Mouse (Mus musculus) heart, adult 2 months (tissue): ENCODE measurements around the gene Cacng3. TPM values are rescaled to one million over a fixed set of nuclear protein-coding genes. Genes with fewer than 3 reads are reported as not detected.

Experiments
- DNase-seq, 2 experiments: peaks; one replicate each; pipeline ENCODE4 v3.0.0; 2021
- H3K27ac ChIP-seq: fragments of 200-600 bp; 2 replicates; pipeline ENCODE4 v1.8.1; 2022
- H3K27me3 ChIP-seq: fragments of 200-500 bp; 2 replicates; pipeline ENCODE4 v1.6.1; 2012; ENCODE audit warnings: mild to moderate bottlenecking, low read length, inconsistent platforms, mixed read lengths; ENCODE audit not compliant: control insufficient read depth, insufficient read depth
- H3K36me3 ChIP-seq: fragments of 200-500 bp; 2 replicates; pipeline ENCODE4 v1.6.1; 2012; ENCODE audit warnings: low read length, inconsistent platforms; ENCODE audit not compliant: control insufficient read depth, insufficient read depth
- H3K4me1 ChIP-seq: fragments of 200-500 bp; 2 replicates; pipeline ENCODE4 v1.6.1; 2011; ENCODE audit warnings: low read length; ENCODE audit not compliant: control insufficient read depth, insufficient read depth
- H3K4me3 ChIP-seq: fragments of 200-600 bp; 2 replicates; pipeline ENCODE4 v1.8.1; 2022
- H3K79me2 ChIP-seq: fragments of 200-500 bp; replicated peaks from 2 replicates; pipeline ENCODE4 v1.6.1; 2012; ENCODE audit warnings: mild to moderate bottlenecking, inconsistent platforms, low read length, moderate library complexity, mixed read lengths; ENCODE audit not compliant: control insufficient read depth, insufficient read depth
- H3K9ac ChIP-seq: fragments of 200-500 bp; 2 replicates; pipeline ENCODE4 v1.6.1; 2012; ENCODE audit warnings: low read depth, mild to moderate bottlenecking, control low read depth, inconsistent platforms, low read length, mixed read lengths
- CTCF ChIP-seq: fragments of 200-600 bp; IDR thresholded peaks from 2 replicates; pipeline ENCODE4 v1.8.1; 2022; ENCODE audit warnings: antibody characterized with exemption, mild to moderate bottlenecking, moderate library complexity
- EP300 ChIP-seq: fragments of 200-500 bp; IDR thresholded peaks from 2 replicates; pipeline ENCODE4 v1.6.1; 2011; ENCODE audit warnings: low read depth, low read length, control low read depth; ENCODE audit not compliant: insufficient read depth
- POLR2A ChIP-seq: fragments of 200-500 bp; IDR thresholded peaks from 2 replicates; pipeline ENCODE4 v1.6.1; 2011; ENCODE audit warnings: mild to moderate bottlenecking, low read depth, low read length, control low read depth; ENCODE audit not compliant: insufficient read depth
- WGBS: fragments of 180-500 bp; shearing (Covaris S2); methylation state at CpG from one replicate; pipeline ENCODE4 v1.1.7; 2018; 5-methylcytosine and 5-hydroxymethylcytosine counted together
- intact Hi-C: fragments of 180-260 bp; cut with DNase I; formaldehyde crosslinking; loops from one replicate; pipeline ENCODE4 v1.15.1; 2025
- polyA plus RNA-seq: library from polyadenylated mRNA; depleted of rRNA; stranded (reverse); fragments of >200 nt; gene quantifications from 2 replicates; pipeline ENCODE4 v1.2.3, GENCODE M21; 2012
- total RNA-seq, 2 experiments: library from RNA; stranded (reverse); gene quantifications; 2 replicates each; pipeline ENCODE4 v1.2.3; 2021

Cacng3 gene
- total and polyA plus RNA-seq, 3 experiments = not detected

- no peak for DNase-seq
- Histone ChIP-seq H3K79me2 (no peaks in the 10 kb centered on the region), H3K9ac (no peak overlapping the region), H3K36me3 (no peaks in the 10 kb centered on the region), H3K4me1 (peaks cover 3% of the 10 kb centered on the region), H3K27ac (no peak overlapping the region), H3K27me3 (no peaks in the 10 kb centered on the region), H3K4me3 (no peak overlapping the region)
- intact Hi-C loops = no loop called here
- no peak for TF ChIP-seq POLR2A
- TF ChIP-seq EP300 = no peak
- no peak for TF ChIP-seq CTCF
- WGBS = 16% methylated on average over 5 of the region's 5 CpGs
Observed at GRCm38 (mm10) chr7:122723358-122723876, 53.1 kb downstream of the Cacng3 start.

- TF ChIP-seq POLR2A (no peak), EP300 (no peak), CTCF (no peak)
- H3K9ac ChIP-seq = no peak overlapping the region
- no peaks in the 10 kb centered on the region for H3K27me3 ChIP-seq
- H3K4me3 ChIP-seq = no peak overlapping the region
- intact Hi-C loops = no loop called here
- no peak for DNase-seq
- no peak overlapping the region for H3K27ac ChIP-seq
- no peaks in the 10 kb centered on the region for H3K79me2 ChIP-seq
- peaks cover 3% of the 10 kb centered on the region for H3K4me1 ChIP-seq
- WGBS = 83% methylated on average over 2 of the region's 2 CpGs
- no peaks in the 10 kb centered on the region for H3K36me3 ChIP-seq
Observed at GRCm38 (mm10) chr7:122726376-122726775, 56.1 kb downstream of the Cacng3 start.

GRCm38 (mm10) chr7:122728186-122728585 is 57.9 kb downstream of the Cacng3 start:
- H3K4me1 ChIP-seq = peaks cover 3% of the 10 kb centered on the region
- no peak overlapping the region for H3K4me3 ChIP-seq
- intact Hi-C loops = no loop called here
- H3K36me3 ChIP-seq = no peaks in the 10 kb centered on the region
- no peak overlapping the region for H3K27ac ChIP-seq
- H3K27me3 ChIP-seq = no peaks in the 10 kb centered on the region
- WGBS = 91% methylated on average over 8 of the region's 8 CpGs
- no peak for TF ChIP-seq POLR2A
- no peak for TF ChIP-seq CTCF
- TF ChIP-seq EP300 = no peak
- no peak for DNase-seq
- no peak overlapping the region for H3K9ac ChIP-seq
- no peaks in the 10 kb centered on the region for H3K79me2 ChIP-seq

GRCm38 (mm10) chr7:122728846-122729245 is 58.6 kb downstream of the Cacng3 start:
- Histone ChIP-seq H3K79me2 (no peaks in the 10 kb centered on the region), H3K9ac (no peak overlapping the region), H3K27ac (no peak overlapping the region), H3K4me3 (no peak overlapping the region), H3K36me3 (no peaks in the 10 kb centered on the region), H3K27me3 (no peaks in the 10 kb centered on the region), H3K4me1 (no peaks in the 10 kb centered on the region)
- TF ChIP-seq POLR2A = no peak
- no peak for TF ChIP-seq EP300
- no peak for TF ChIP-seq CTCF
- DNase-seq = no peak
- WGBS = 20% methylated on average over 7 of the region's 7 CpGs
- intact Hi-C loops = no loop called here

GRCm38 (mm10) chr7:122735323-122735722 is 65.0 kb downstream of the Cacng3 start:
- Histone ChIP-seq H3K79me2 (no peaks in the 10 kb centered on the region), H3K9ac (no peak overlapping the region), H3K27ac (no peak overlapping the region), H3K4me3 (no peak overlapping the region), H3K36me3 (no peaks in the 10 kb centered on the region), H3K27me3 (no peaks in the 10 kb centered on the region), H3K4me1 (no peaks in the 10 kb centered on the region)
- TF ChIP-seq POLR2A = no peak
- no peak for TF ChIP-seq CTCF
- no peak for TF ChIP-seq EP300
- 74% methylated on average over 11 of the region's 11 CpGs for WGBS
- intact Hi-C loops = no loop called here
- no peak for DNase-seq

GRCm38 (mm10) chr7:122738541-122738940 is 68.2 kb downstream of the Cacng3 start:
- no peak overlapping the region for H3K27ac ChIP-seq
- no peak for TF ChIP-seq CTCF
- no peak for TF ChIP-seq EP300
- no peak for TF ChIP-seq POLR2A
- no peaks in the 10 kb centered on the region for H3K4me1 ChIP-seq
- no peaks in the 10 kb centered on the region for H3K27me3 ChIP-seq
- WGBS = 39% methylated on average over 5 of the region's 5 CpGs
- intact Hi-C loops = no loop called here
- no peaks in the 10 kb centered on the region for H3K36me3 ChIP-seq
- no peak overlapping the region for H3K4me3 ChIP-seq
- H3K9ac ChIP-seq = no peak overlapping the region
- no peaks in the 10 kb centered on the region for H3K79me2 ChIP-seq
- no peak for DNase-seq
